Mouse (Mus musculus): ENCODE measurements around the gene Trim25.

Gene Trim25

GRCm38 (mm10) chr11:89059919-89060422, 60.8 kb downstream of the Trim25 start:
- POLR2A ChIA-PET, result interaction anchor here in 3 of 4 experiments (0.5 to 4.8 kb wide), 59 partner anchors 9 to 1577 kb away, joined by 3 to 47 read pairs (median 6); partner anchors contain the start of genes Akap1 (in 2 of the 3), Trim25 (in 2 of the 3), Dgke (in 1 of the 3) and Scpep1 (in 1 of the 3)
- CTCF ChIA-PET, result interaction anchor here in 2 of 4 experiments (0.5 to 3.3 kb wide), 15 partner anchors 9 to 86 kb away, joined by 3 to 26 read pairs (median 4); no protein-coding TSS in a partner anchor

GRCm38 (mm10) chr11:89060423-89061089, 61.4 kb downstream of the Trim25 start:
- POLR2A ChIA-PET, result interaction anchor here in 3 of 4 experiments (0.5 to 3.4 kb wide), 67 partner anchors 8 to 1576 kb away, joined by 3 to 21 read pairs (median 4); partner anchors contain the start of genes Akap1 (in 2 of the 3), Scpep1 (in 1 of the 3) and Trim25 (in 1 of the 3)
- CTCF ChIA-PET, result interaction anchor here in 3 of 4 experiments (0.5 to 2.5 kb wide), 18 partner anchors 9 to 1843 kb away, joined by 3 to 16 read pairs (median 5); no protein-coding TSS in a partner anchor

GRCm38 (mm10) chr11:89061362-89061761, 62.2 kb downstream of the Trim25 start:
- CTCF ChIA-PET, result interaction anchor here in 2 of 4 experiments (1.0 to 2.5 kb wide), 7 partner anchors 8 to 85 kb away, joined by 3 to 16 read pairs (median 4); no protein-coding TSS in a partner anchor
- POLR2A ChIA-PET, result interaction anchor here in 3 of 4 experiments (0.6 to 3.4 kb wide), 37 partner anchors 8 to 199 kb away, joined by 3 to 21 read pairs (median 6); partner anchors contain the start of genes Akap1 (in 1 of the 3), Scpep1 (in 1 of the 3) and Trim25 (in 1 of the 3)

GRCm38 (mm10) chr11:89064312-89064711, 65.1 kb downstream of the Trim25 start:
- CTCF ChIA-PET, result interaction anchor here in 1 of 4 experiments (3.0 kb wide), 1 partner anchor 71 kb away, joined by 19 read pairs; no protein-coding TSS in a partner anchor
- POLR2A ChIA-PET, result interaction anchor here in 2 of 4 experiments (1.1 to 7.7 kb wide), 5 partner anchors 34 to 78 kb away, joined by 3 to 113 read pairs (median 5); no protein-coding TSS in a partner anchor

GRCm38 (mm10) chr11:89065297-89065696, 66.1 kb downstream of the Trim25 start:
- POLR2A ChIA-PET, result interaction anchor here (0.6 to 7.7 kb wide), 23 partner anchors 10 to 201 kb away, joined by 3 to 113 read pairs (median 4); partner anchors contain the start of genes Akap1 (in 1 of the 4) and Trim25 (in 1 of the 4)
- CTCF ChIA-PET, result interaction anchor here (0.5 to 3.0 kb wide), 28 partner anchors 9 to 580 kb away, joined by 3 to 19 read pairs (median 4); partner anchors contain the start of gene Gm525 (in 1 of the 4)

- ChIA-PET POLR2A (interaction anchor here in 3 of 4 experiments (0.5 to 7.7 kb wide), 20 partner anchors 9 to 920 kb away, joined by 3 to 113 read pairs (median 5); partner anchors contain the start of genes Akap1 (in 1 of the 3) and Trim25 (in 1 of the 3)), CTCF (interaction anchor here (0.6 to 3.0 kb wide), 12 partner anchors 9 to 237 kb away, joined by 3 to 19 read pairs (median 4); no protein-coding TSS in a partner anchor)
Observed at GRCm38 (mm10) chr11:89066126-89066525, 67.0 kb downstream of the Trim25 start.

- POLR2A ChIA-PET, result interaction anchor here in 3 of 4 experiments (0.5 to 7.7 kb wide), 18 partner anchors 9 to 919 kb away, joined by 3 to 113 read pairs (median 7); partner anchors contain the start of genes Coil (in 1 of the 3) and Trim25 (in 1 of the 3)
- CTCF ChIA-PET, result interaction anchor here in 1 of 4 experiments (3.0 kb wide), 1 partner anchor 73 kb away, joined by 19 read pairs; no protein-coding TSS in a partner anchor
Observed at GRCm38 (mm10) chr11:89066750-89067149, 67.6 kb downstream of the Trim25 start, which contains the start of gene Dgke. Gene Dgke, minus strand, starts transcription at chr11:89066850.

GRCm38 (mm10) chr11:89067301-89067822, 68.2 kb downstream of the Trim25 start:
- ChIA-PET POLR2A (interaction anchor here in 3 of 4 experiments (0.6 to 7.7 kb wide), 23 partner anchors 9 to 562 kb away, joined by 3 to 113 read pairs (median 9); partner anchors contain the start of gene Coil (in 1 of the 3)), CTCF (interaction anchor here in 1 of 4 experiments (2.7 to 3.0 kb wide), 2 partner anchors 74 kb away, joined by 19 to 28 read pairs; no protein-coding TSS in a partner anchor)

GRCm38 (mm10) chr11:89067871-89068490, 68.8 kb downstream of the Trim25 start:
- ChIA-PET POLR2A (interaction anchor here (0.6 to 7.7 kb wide), 59 partner anchors 7 to 568 kb away, joined by 3 to 113 read pairs (median 5); partner anchors contain the start of genes Akap1 (in 1 of the 4), Coil (in 1 of the 4), Nog (in 1 of the 4) and Scpep1 (in 1 of the 4)), CTCF (interaction anchor here (0.5 to 2.7 kb wide), 22 partner anchors 9 to 652 kb away, joined by 3 to 28 read pairs (median 4); partner anchors contain the start of gene Trim25 (in 1 of the 4))

- POLR2A ChIA-PET, result interaction anchor here (0.6 to 7.7 kb wide), 68 partner anchors 8 to 567 kb away, joined by 3 to 113 read pairs (median 5); partner anchors contain the start of genes Akap1 (in 1 of the 4), Coil (in 1 of the 4), Nog (in 1 of the 4) and Scpep1 (in 1 of the 4)
- CTCF ChIA-PET, result interaction anchor here (0.5 to 2.7 kb wide), 40 partner anchors 8 to 652 kb away, joined by 3 to 28 read pairs (median 4); partner anchors contain the start of gene Trim25 (in 1 of the 4)
Observed at GRCm38 (mm10) chr11:89068649-89069048, 69.5 kb downstream of the Trim25 start.

- ChIA-PET CTCF (interaction anchor here in 3 of 4 experiments (0.5 to 2.7 kb wide), 39 partner anchors 8 to 469 kb away, joined by 3 to 28 read pairs (median 4); partner anchors contain the start of gene Trim25 (in 1 of the 3)), POLR2A (interaction anchor here (0.6 to 7.7 kb wide), 54 partner anchors 8 to 233 kb away, joined by 3 to 113 read pairs (median 6); partner anchors contain the start of genes Coil (in 2 of the 4), Scpep1 (in 2 of the 4), Akap1 (in 1 of the 4) and Nog (in 1 of the 4))
Observed at GRCm38 (mm10) chr11:89069303-89069702, 70.1 kb downstream of the Trim25 start.
